Mouse (Mus musculus) retina, postnatal 7 days (tissue): ENCODE results near the gene Kcnh6.
A peak's percentile ranks its signal among the peaks of the same experiment; 100 is the strongest.

Experiments used
- DNase-seq: peaks from one replicate; pipeline ENCODE4 v3.0.0-alpha.2; 2012; ENCODE audit warnings: low read depth, low spot score

Gene Kcnh6

DNA sequence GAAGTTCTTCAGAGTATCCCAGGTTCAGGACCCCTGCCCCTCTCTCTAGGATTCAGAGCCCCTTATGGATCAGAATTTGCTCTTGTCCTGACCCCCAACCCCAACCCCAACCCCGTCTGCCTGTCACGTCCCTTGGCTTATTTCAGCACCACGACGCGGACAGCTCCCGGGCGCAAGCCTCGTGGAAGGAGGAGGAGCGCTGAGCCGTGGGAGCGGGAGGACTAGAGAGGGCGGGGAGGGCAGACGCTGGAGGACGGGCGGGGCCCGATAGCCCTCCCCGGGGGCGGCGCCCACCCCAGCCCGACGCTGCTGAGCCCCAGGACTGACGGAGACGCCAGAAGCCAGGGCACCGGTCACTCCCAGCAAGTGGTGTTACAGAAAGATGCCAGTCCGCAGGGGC lies at the start of gene Kcnh6:
Gene Kcnh6, plus strand, starts transcription at position 304 of the 400 bp plus-strand sequence.
- no peak for DNase-seq

DNA sequence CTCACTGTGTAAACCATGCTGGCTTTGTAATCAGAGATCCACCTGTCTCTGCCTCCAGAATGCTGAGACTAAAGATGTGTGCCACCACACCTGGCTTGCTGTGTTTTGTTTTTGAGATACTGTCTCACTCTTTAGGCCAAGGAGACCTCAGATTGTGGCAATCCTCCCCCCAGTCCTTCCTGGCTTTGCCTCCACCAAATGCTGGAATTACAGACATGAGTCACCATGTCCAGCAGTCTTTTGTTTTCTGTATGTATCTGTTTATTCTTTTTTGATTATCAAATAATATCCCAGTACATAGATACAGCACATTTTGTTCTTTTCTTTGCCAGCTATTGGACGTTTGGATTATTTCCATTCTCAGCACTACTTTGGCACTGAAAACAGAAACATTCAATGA lies 49.4 kb upstream of the Kcnh6 start:
- DNase-seq, result no peak

DNA sequence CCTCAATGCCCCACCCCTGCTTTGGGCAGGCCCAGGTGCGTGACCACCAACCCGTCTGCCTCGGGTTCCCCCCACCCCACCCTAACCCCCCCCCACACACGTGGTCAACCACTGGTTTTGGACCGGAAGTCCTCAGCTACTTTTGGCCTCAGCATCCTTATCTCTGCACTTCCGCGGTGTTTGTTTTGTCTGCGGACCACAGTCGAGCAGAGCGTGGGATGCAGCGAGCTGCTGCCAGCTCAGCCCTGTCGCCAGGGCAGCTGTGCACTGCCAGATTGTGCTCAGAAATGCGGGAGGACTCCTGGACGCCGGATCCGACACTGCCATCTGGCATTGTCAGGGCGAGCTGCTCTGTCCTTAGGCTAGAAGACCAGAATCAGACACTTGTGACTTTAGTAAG lies 48.6 kb upstream of the Kcnh6 start:
- DNase-seq, result no peak

DNA sequence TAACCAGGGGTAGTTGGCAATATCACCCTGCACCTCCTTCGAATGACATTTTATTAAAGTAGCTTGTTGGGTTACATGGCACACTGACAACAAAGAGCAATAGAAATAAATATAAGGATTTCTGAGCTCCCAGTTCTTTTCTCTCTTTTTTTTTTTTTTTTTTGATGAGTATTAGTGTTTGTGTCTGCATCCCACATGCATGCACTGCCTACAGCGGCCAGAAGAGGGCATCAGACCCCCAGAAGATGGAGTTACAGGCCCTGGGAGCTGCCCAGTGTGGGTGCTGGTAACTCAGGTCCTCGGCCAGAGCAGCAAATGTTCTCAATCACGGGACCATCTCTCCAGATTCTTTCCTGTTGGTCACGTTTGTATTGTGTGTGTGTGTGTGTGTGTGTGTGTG lies 43.2 kb upstream of the Kcnh6 start:
- no peak for DNase-seq

DNA sequence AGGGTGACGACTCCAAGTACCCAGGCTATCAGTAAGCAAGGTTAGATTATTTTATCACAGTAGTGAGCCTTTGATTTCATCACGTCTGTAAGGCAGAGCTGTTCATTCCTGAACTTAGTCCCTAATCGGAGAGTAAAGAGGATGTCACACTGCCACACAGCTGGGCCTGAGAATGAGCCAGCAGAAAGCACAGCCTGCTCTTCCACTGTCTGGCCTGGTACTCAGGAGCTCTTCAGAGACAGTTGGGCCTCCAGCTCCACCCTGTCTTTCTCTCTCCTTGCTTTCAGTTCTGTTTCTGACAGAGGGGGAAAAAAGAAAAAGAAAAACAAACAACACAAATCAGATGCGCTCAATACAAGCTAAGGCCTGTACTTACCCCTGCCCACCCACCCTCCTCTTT lies 41.6 kb upstream of the Kcnh6 start:
- no peak for DNase-seq

DNA sequence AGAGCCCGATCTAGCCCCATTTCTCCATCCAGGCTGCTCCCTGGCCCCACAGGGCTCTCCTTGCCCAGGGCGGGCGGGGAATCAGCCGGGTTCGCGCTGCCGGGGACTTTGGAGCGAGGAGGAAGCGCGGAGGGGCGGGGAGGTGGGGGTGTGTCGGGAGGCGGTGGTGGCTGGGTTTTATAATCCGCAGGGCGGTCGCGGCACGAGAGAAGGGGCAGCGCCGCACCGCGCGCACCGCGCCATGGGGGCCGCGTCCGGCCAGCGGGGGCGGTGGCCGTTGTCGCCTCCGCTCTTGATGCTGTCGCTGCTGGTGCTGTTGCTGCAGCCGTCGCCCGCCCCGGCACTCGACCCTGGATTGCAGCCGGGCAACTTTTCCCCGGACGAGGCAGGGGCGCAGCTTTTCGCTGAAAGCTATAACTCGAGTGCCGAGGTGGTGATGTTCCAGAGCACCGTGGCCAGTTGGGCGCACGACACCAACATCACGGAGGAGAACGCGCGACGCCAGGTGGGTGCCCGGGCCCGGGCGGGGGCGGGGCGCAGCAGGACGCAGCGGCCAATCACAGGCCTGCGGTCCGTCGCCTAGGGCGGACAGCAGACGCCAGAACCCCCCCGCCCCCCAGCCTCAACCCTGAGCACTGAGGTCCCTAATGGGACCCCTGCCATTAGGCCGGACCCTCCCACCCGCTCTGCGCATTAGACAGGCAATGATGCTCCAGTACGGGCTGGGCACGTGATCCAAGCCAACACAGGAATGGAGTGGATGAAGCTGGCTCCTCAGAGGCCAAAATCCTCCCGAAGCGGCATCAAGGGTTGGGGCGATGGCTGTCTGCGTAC lies 40.0 kb upstream of the Kcnh6 start, which contains the start of gene Ace:
Gene Ace, plus strand, starts transcription at position 205 of the 834 bp plus-strand sequence.
- no peak for DNase-seq

DNA sequence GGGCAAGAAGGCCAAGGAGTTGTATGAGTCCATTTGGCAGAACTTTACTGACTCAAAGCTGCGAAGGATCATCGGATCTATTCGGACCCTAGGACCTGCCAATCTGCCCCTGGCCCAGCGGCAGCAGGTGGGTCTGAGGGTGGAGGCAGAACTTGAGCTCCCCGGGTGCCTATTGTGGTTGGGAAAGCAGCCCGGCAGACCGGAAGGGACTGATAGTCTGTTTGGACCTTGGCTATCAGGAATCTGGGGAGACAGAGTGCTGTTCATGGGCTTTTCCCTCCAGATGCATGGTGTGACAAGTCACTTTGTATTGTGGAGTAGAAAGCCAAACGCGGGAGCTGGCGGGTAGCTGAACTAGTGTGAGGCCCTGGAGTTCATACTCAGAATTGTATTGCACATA lies 39.0 kb upstream of the Kcnh6 start:
- no peak for DNase-seq

DNA sequence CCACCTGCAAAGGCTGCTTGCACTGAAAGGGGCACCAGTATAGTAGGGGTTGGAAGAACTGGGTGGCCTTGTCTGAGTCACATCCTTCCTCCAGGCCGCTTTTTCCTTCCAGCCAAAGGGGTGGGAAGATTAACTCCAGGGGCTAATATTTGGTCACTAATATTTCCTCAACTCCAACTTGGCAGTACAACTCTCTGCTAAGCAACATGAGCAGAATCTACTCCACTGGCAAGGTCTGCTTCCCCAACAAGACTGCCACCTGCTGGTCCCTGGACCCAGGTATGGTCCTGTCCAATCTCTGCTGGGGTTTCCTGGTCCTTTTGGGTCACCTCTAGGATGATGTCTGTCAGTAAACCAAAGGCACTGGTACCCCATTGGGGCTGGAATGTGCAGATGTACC lies 38.4 kb upstream of the Kcnh6 start:
- no peak for DNase-seq

DNA sequence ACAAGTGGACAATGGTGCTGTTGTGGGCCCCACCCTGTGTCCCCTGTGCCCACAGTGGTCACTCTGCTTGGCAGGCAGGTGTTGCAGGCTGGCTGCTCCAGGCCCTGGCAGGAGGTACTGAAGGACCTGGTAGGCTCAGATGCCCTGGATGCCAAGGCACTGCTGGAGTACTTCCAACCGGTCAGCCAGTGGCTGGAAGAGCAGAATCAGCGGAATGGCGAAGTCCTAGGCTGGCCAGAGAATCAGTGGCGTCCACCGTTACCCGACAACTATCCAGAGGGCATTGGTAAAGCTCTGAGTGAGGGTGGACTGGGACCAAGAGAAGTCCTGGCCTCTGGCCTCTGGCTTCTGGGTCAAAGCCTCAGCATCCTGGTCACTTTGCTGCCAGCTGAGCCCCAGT lies 33.3 kb upstream of the Kcnh6 start:
- DNase-seq, result no peak

DNA sequence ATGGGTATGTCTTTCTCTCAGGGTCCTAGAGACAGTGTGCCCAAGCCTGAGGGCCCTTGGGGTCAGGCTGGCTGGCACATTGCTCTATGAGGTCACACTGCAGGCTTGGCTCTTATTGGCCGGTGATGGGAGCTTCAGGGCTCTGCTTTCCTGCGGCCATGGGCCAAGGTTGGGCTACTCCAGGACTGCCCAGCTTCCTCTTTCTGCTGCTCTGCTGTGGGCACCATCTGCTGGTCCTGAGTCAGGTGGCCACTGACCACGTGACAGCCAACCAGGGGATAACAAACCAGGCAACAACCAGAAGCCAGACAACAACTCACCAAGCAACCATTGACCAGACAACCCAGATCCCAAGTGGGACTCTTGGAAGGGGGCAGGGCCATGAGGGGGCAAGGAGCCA lies 32.9 kb upstream of the Kcnh6 start:
- DNase-seq, result no peak

DNA sequence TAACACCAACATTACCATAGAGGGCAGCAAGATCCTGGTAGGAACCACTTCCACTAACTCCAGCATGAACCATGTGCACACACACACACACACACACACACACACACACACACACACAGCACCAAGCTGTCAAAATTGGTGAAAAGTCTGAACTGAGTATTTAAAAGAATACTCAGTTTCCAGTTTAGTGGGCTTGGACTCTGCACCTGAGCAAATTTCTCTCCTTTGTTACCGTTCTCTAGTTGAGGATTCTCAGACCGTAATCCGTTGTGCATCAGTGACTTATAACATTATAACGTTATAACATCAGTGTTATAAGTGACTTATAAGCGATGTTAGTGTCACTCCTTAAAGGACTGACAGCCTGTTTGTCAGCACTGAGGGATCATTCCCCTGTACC lies 32.3 kb upstream of the Kcnh6 start:
- DNase-seq, result no peak

DNA sequence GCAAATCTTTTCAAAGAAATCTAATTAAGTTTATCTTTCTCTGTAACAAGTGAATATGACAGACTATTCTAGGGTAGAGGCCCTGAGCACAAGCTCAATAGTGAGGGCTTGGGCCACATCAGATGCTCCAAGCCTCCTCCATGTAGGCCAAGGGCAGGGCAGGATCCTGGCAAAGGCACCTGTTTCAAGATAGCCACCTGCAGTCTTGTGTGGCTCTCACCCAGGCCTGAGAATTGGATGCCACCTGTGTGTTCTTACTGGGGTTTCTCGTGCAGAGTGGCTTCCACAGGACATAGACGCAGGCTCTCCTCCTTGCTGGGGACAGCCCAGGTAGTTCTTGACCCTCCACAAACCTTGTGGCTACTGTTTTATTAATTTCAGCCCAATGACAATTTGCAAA lies 29.7 kb upstream of the Kcnh6 start:
- DNase-seq, result no peak

DNA sequence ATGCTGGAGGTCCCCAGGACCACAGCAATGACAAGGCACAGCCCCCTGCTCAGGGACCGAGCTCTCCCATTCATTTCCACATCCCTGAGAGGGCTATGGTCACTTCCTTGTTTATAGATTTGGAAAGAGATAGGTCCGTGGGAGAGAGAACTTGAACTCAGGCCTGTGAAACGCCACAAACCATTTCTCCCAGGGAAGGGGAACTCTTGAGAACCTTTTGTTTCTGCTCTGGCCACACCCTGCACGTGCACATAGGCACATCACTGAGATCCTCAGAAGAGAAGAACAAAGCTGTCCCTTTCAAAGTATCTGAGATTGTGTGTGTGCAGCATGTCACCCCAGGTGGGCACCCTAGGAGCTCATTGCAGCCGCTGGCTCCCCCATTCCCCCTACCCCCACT lies 29.3 kb upstream of the Kcnh6 start:
- no peak for DNase-seq

DNA sequence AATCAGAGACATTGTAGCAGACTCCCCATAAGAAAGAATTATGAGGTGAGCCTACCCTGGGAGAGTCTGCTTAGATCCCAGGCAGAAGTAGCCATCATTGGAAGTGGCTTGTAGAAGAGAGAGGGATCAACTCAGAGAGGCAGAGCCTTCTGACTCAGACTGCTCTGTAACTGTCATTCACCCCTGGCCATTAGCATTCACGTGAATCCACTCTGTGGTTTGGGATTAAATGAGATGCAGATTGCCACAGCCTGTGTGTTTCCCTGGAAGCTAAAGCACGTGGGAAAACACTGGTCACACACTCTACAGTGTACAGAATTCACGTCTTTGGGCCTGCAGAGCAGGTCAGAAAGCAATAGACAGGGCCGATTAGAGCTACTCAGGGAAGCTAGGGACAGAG lies 23.5 kb upstream of the Kcnh6 start:
- DNase-seq, result no peak

DNA sequence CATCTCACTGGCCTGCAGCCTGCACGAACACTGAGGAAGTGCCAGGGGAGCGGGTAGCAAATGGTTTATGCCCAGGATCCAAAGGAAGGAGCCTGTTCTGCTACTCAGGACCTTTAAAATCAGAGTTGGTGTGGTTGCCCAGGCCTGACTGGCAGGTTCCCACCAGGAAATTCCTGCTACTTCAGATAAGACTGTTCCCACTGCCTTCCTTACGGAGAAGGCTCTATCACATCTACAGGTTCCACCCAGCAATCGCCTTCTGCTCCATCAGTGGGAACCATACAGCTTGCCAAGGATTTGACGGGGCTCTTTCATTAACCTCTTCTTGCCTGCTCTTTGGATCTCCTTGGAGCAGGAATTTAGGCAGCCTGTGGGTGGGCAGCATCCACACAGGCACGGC lies 20.5 kb upstream of the Kcnh6 start:
- no peak for DNase-seq

DNA sequence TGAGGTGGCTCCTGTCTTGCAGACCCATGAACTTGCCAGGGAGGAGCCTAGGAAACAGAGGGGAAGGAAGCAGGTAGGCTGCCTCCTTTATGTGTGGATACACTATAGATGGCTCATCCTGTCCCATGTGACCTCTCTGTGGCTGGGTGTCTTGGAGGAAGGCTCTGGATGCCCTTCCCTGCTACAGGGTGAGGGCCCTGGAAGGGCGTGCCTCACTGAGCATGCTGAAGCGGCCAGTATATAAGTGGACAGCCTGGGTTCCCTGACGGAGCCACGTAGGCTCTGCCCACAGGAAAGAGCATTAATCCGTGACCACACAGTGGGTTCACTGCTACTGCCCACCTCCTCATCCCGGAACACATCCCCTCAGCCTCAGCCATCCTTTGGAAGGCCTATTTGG lies 18.5 kb upstream of the Kcnh6 start:
- no peak for DNase-seq

DNA sequence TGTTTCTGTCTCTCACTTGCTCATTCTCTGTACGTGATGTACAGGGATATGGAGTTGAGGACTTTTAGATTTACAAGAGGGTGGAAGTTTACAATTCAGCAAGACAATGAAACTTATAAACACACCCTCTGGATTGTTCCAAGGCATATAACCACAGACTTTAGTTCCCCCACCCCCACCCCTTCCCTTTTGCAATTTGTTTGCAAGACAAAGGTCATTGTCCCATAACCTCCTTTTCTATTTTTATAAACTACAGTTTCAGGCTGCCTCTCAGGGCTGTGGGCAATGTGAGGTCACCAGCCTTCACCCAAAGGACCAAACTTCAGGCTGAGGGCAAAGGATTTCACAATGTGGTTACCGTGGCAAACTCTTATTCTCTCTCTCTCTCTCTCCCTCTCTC lies 17.7 kb upstream of the Kcnh6 start:
- DNase-seq, result no peak

DNA sequence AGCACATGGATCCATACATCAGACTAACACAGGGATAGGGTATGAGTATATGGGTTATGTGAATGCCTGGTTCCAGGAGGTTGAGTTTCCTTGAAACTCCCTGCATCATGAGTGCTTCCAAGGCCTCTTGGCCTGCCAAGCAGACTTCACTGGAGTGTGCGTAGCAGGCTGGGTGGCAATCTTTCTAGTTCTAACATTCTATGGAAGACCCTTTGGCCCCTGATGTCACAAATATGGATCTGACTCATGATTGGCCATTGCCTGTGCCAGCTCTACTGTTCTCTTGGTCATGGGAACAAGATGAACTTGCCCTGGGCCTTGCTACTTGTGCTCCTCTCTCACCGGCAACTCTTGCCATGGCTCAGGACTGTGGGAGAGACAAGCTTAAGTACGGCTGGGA lies 13.5 kb upstream of the Kcnh6 start, which contains the start of gene Ace3:
Gene Ace3, plus strand, starts transcription at position 301 of the 400 bp plus-strand sequence.
- DNase-seq, result no peak

DNA sequence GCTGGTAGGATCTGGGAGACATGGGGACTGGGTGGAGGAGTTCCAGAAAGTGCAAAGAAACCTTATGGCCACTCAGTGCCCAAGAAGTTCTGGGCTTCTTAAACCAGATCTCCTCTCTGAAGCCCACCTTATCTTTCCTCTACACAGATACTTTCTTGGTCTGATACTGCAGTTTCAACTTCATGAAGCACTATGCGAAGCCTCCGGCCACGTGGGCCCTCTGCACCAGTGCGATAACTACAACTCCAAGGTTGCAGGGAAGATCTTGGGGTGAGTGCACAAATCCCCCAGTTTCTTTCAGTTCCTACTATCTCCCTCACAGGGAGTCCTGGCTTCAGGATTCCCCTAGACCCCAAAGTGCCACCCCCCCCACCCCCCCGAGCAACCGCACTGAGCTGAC lies 7.9 kb upstream of the Kcnh6 start:
- no peak for DNase-seq

DNA sequence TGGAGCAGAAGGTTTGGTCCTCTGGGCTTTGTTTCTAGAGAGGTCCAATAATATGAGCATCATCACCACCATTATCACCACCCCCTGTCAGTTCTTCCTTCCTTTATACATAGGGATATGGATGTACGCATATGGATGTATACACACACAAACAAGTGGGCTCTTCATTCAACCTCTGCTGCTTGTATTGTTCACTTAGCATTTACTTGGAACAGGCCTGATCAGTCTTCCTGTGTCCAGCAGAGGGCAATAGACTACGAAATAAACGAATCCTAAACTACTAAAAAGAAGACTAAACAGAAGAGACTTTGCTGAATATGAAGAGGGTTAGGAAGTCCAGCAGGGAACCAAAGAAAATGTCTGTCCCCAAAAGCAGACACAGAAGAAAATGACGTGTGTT lies 6.2 kb upstream of the Kcnh6 start:
- DNase-seq, result peak; percentile 32

DNA sequence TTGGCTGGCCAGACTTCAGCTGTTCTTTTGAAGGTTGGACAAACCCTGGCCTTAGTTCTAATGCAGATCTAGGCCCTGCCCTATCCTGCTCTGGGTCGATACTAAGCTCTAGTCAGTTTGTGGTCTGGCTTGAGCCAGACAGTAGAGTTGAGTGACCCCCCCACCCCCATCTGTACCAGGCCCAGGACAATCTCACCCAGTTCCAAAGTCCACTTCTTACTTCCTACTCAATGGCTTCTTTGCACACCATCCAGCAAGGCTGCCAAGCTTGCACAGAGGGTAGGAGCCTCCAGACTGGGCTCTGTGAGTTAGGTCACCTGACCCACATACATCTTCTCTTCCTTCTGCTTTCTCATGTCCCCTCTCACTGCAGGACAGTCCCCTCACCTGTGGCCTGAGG lies 3.3 kb upstream of the Kcnh6 start:
- DNase-seq, result no peak

DNA sequence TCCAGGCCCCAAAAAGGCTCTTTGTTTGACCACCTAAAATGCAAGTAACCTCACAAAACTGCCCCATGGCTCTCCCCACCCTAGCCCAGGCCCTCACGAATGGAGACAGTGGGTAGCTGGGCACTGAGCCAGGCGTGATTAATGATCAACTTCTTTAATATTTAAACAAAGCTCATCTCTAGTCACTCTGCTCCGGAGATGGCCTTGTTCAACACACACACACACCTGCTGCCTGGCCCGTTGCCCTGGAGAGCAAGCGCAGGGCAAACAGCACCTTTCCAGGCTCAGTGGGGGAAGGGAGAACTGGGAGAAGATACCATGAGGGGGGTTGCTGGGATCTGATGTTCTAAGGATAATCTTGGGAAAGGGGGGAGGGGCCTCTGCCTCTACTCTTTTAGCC lies 2.0 kb upstream of the Kcnh6 start:
- DNase-seq, result no peak

DNA sequence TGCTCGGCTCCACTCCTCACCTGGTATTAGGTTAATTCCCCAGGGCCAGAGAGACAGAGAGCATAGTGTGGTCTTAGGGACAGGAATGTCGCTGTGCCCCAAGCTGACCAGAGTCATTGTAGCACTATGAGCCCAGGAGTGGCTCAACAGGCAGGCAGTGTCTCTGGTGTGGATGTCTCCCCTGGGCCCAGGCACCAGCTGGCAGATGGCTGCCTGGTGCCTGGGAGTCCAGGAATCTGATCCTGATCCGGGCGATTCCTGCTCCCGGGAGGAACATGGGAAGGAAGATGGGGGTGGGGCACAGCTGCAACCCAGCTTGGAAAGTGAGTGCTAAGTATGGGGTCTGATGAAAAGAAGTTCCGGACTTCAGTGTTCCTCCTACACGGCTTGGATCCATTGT lies 4.8 kb downstream of the Kcnh6 start:
- DNase-seq, result no peak
